Mouse (Mus musculus) testis, adult 2 months (tissue): ENCODE measurements around the gene Duox2.

Experiments used
- CTCF ChIP-seq: fragments of 200-500 bp; IDR thresholded peaks from 2 replicates; pipeline ENCODE4 v1.5.1; 2012; ENCODE audit warnings: low read depth, mild to moderate bottlenecking, inconsistent platforms, low read length, moderate library complexity; ENCODE audit not compliant: control insufficient read depth, insufficient read depth, insufficient replicate concordance
- POLR2A ChIP-seq: fragments of 200-500 bp; IDR thresholded peaks from 2 replicates; pipeline ENCODE4 v1.6.1; 2012; ENCODE audit warnings: low read depth, mild to moderate bottlenecking, inconsistent platforms, low read length, moderate library complexity; ENCODE audit not compliant: control insufficient read depth

DNA sequence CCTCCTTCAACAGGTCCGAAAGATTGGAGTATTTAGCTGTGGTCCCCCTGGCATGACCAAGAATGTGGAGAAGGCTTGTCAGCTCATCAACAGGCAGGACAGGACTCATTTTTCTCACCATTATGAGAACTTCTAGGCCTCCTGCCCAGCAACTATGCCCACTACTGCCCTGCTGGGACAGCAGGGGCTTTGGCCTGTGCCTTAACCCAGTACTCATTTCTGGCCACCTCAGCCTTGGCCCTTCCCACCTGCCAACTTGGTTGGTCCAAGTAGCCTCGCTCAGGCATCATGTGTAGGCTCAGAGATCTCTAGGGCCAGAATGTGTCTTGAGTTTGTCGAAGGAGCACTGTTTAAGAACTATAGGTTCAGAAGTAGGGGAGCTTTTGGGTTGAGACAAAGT lies 49.0 kb upstream of the Duox2 start:
- TF ChIP-seq CTCF (no peak), POLR2A (no peak)
